Mouse (Mus musculus) spleen, adult 2 months (tissue): ENCODE measurements at regions not wholly inside any gene's neighbourhood (a gene's known extent, or its start where the extent isn't known, plus 50 kb on each side); places are given as distances from the start of the nearest gene placed in this dataset.

Source experiments
- CTCF ChIP-seq: fragments of 200-500 bp; IDR thresholded peaks from 2 replicates; pipeline ENCODE4 v1.5.1; 2011; ENCODE audit warnings: mild to moderate bottlenecking, inconsistent platforms; ENCODE audit not compliant: insufficient read depth, insufficient read length, insufficient replicate concordance; ENCODE audit errors: extremely low read depth
- POLR2A ChIP-seq: fragments of 200-500 bp; IDR thresholded peaks from 2 replicates; pipeline ENCODE4 v1.6.1; 2011; ENCODE audit warnings: low read depth, low read length, inconsistent platforms

GRCm38 (mm10) chr2:172796104-172796503 lies 144.0 kb downstream of the Bmp7 start:
- no peak for TF ChIP-seq CTCF
- TF ChIP-seq POLR2A, result no peak
